Mouse (Mus musculus) bone marrow macrophage, adult 2 months (primary cell): ENCODE measurements around the gene Stx4a.

ENCODE experiments used
- CTCF ChIP-seq: IDR thresholded peaks from 2 replicates; pipeline ENCODE4 v1.5.1; 2012; ENCODE audit warnings: low read depth, mild to moderate bottlenecking, low read length, moderate library complexity
- POLR2A ChIP-seq: IDR thresholded peaks from 2 replicates; pipeline ENCODE4 v1.6.1; 2012; ENCODE audit warnings: mild to moderate bottlenecking, low read depth, low read length, borderline replicate concordance

GRCm38 (mm10) chr7:127802313-127802712 is 21.8 kb upstream of the Stx4a start:
- TF ChIP-seq CTCF (no peak), POLR2A (no peak)
